Mouse (Mus musculus): ENCODE measurements around the gene Gm37240. TPM values are rescaled to one million over a fixed set of nuclear protein-coding genes. Genes with fewer than 3 reads are reported as not detected.

The Gm37240 gene
- total RNA-seq, 1 experiment from 2014 or later, result 4.2 TPM

- no peak for DNase-seq
Observed at GRCm38 (mm10) chr3:85264963-85265362, 622.4 kb downstream of the Gm37240 start.

DNA sequence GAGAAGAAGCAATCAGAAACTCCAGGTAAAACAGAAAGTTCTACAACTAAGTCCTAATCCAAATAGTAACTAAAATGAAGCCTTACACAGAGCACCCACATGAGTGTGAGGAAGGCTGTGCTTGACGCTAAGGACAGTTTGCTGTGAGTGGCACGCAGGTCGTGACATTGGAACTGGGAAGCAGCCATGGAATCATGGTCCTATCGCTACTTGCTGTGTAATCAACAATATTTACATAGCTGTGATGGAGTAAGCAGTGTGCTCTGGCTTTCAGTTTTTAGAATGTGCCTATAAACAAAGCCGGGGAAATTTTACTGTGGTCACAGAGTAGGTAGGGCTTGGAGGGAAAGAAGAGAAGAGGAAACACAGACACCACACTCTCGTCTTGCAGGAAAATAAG lies 622.8 kb downstream of the Gm37240 start:
- DNase-seq, result no peak

- DNase-seq, result no peak
Observed at GRCm38 (mm10) chr3:85254526-85254925, 632.8 kb downstream of the Gm37240 start.

- DNase-seq, result no peak
Observed at GRCm38 (mm10) chr3:85251631-85252030, 635.7 kb downstream of the Gm37240 start.

- no peak for DNase-seq
Observed at GRCm38 (mm10) chr3:85246131-85246530, 641.2 kb downstream of the Gm37240 start.

- DNase-seq, result peak; percentile 48
Observed at GRCm38 (mm10) chr3:85236546-85236945, 650.8 kb downstream of the Gm37240 start.

- no peak for DNase-seq
Observed at GRCm38 (mm10) chr3:85232846-85233245, 654.5 kb downstream of the Gm37240 start.

DNA sequence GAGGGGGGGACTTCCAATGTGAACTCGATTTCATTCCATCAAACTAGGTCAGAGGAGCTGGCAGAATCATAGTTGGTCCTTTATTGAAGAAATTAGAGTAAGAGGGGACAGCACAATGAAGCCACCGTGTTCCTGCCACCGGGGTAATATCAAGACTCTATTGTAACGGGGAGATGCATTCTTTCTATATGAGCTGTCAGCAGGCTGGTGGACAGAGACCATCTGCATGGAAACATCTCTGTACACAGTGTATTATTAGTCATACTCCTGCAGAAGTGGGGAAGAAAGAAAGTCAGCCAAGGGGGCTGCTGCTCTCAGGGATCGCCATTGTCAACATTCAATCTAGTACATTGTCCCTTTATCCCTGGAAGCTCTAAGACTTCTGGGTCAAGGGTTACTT lies 665.3 kb downstream of the Gm37240 start:
- DNase-seq, result no peak

GRCm38 (mm10) chr3:85214926-85215325 lies 672.4 kb downstream of the Gm37240 start:
- DNase-seq, result no peak

- no peak for DNase-seq
Observed at GRCm38 (mm10) chr3:85212751-85213350, 674.5 kb downstream of the Gm37240 start.

- DNase-seq, result no peak
Observed at GRCm38 (mm10) chr3:85209887-85210844, 677.2 kb downstream of the Gm37240 start.

GRCm38 (mm10) chr3:85206475-85206874 lies 680.8 kb downstream of the Gm37240 start:
- no peak for DNase-seq

DNA sequence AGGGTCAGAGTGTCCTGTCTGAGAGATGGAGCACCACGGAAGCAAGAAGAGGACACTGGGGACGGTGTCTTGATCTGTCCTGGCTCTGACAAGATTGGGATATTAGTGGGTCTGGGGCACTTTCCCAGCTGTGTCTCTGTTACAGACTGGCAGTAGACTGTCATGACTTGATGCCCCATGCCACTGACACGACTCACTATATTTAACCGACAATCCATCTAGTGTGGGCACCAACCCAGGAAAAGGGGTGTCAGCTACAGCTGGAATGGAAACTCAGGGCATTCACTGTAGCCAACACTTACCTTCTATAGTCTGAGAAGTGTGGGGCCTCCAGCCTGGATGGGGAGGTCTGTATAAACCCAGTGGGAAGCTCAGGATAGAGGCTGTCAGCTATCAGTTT lies 681.4 kb downstream of the Gm37240 start:
- DNase-seq, result no peak

- DNase-seq, result no peak
Observed at GRCm38 (mm10) chr3:85203659-85204058, 683.7 kb downstream of the Gm37240 start.

DNA sequence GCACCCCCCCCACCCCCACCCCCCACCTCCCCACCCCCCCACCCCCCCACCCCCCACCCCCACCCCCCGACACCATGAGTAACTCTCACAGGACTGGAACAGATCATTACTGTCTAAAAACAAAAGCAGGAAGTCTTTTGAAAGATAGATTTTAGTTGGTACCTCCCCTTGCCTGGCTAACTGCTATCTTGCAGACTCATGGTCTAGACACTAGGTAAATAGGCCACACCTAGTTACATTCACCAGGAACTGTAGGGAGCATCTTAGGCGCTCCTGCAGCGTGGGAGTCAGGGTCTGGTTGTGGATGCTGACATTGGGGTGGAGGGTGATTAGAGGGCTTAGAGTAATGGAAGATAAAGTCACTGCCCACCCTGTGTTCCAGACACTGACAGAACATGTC lies 684.6 kb downstream of the Gm37240 start:
- no peak for DNase-seq

- DNase-seq, result no peak
Observed at GRCm38 (mm10) chr3:85201785-85202184, 685.5 kb downstream of the Gm37240 start.

GRCm38 (mm10) chr3:85198496-85198895 lies 688.8 kb downstream of the Gm37240 start:
- DNase-seq, result peak; percentile 49

GRCm38 (mm10) chr3:85197148-85197547 lies 690.2 kb downstream of the Gm37240 start:
- DNase-seq, result no peak

GRCm38 (mm10) chr3:85196591-85196990 lies 690.7 kb downstream of the Gm37240 start:
- DNase-seq, result no peak

DNA sequence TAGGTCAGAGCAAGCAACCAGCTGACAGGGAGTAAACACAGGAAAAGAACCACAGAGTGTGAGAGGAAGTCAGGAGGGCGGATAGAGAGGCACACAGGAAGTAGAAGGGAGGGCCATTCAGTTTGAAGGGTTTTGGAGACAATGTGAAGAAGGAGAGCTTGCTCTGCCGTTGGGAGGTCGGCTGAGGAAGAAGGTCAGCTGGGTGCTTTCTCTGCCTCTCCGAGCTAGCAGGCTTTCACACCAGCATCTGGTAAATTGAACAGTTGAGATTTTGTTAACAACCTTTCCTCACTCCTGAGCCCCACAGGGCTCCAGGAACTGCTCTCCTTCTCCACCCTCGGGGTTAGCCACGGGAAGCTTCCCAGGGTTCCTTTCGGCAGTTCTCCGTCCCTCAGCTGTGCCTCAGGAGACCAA lies 692.2 kb downstream of the Gm37240 start:
- peak; percentile 21 for DNase-seq

DNA sequence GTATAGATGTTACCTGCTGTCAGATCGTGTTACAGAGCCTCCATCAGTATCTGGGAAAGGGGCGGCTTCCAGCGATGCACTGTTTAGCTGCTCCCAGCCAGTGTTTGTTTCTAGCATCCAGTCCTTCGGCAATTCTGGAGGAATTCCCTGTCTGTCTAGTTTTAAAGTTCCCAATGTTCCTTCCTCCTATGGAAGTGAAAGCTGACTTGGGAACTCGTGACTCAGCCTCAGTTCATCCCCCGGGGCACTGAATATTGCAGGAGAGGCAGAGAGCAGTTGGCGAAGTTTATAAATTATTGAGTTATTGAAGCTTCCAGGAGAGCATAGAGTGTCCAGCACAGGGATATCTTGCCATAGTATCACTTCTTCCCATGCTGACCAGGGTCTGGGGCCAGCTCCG lies 697.5 kb downstream of the Gm37240 start:
- no peak for DNase-seq

DNA sequence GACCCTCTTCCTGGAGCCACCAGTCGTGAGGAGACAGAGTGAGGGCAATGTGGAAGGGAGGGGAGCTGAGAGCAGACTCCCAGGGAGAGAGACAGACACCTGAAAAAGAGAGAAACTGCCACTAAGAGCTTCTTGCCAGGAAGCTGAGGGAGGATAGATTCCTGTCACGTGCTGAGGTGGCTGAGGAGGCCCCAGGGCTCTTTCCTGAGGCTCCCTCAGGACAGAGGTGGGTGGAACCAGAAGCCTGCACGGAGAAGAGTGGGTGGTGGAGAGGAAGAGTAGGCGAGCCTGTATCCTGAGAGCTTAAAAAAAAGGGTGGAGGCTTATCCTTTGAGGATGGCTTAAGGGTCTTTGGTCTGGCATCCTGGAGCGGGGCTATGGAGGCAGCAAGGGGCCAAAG lies 699.0 kb downstream of the Gm37240 start:
- DNase-seq, result no peak

- peak; percentile 39 for DNase-seq
Observed at GRCm38 (mm10) chr3:85186661-85187076, 700.6 kb downstream of the Gm37240 start.

GRCm38 (mm10) chr3:85185827-85186226 lies 701.5 kb downstream of the Gm37240 start:
- no peak for DNase-seq

All from adrenal gland, postnatal 14 days (tissue).